Mouse (Mus musculus) hindbrain, postnatal 0 days (tissue): ENCODE measurements around the gene Usp18. TPM values are rescaled to one million over a fixed set of nuclear protein-coding genes. Genes with fewer than 3 reads are reported as not detected.

Source experiments
- ATAC-seq: fragments of 200-750 bp; cut with Nextera tagmentation; 2 replicates; pipeline ENCODE4 v1.8.0; 2017; ENCODE audit warnings: mild to moderate bottlenecking, moderate TSS enrichment, moderate library complexity
- DNase-seq: peaks from one replicate; pipeline ENCODE4 v3.0.0-alpha.2; 2015; ENCODE audit warnings: low spot score
- H3K27ac ChIP-seq: fragments of 300-500 bp; sonication (generic); 2 replicates; pipeline ENCODE4 v1.5.1; 2014; ENCODE audit warnings: mild to moderate bottlenecking
- H3K27me3 ChIP-seq: fragments of 300-500 bp; sonication (generic); 2 replicates; pipeline ENCODE4 v1.6.1; 2014; ENCODE audit warnings: low read length, mixed read lengths; ENCODE audit not compliant: insufficient read depth
- H3K36me3 ChIP-seq: fragments of 300-500 bp; sonication (generic); 2 replicates; pipeline ENCODE4 v1.6.1; 2014; ENCODE audit warnings: low read length, mixed read lengths; ENCODE audit not compliant: insufficient read depth
- H3K4me1 ChIP-seq: fragments of 300-500 bp; sonication (generic); 2 replicates; pipeline ENCODE4 v1.6.1; 2014; ENCODE audit warnings: antibody characterized with exemption, low read length, mixed read lengths; ENCODE audit not compliant: insufficient read depth
- H3K4me2 ChIP-seq: fragments of 300-500 bp; sonication (generic); 2 replicates; pipeline ENCODE4 v1.6.1; 2014; ENCODE audit warnings: low read depth, mild to moderate bottlenecking, low read length, moderate library complexity, mixed read lengths
- H3K4me3 ChIP-seq: fragments of 300-500 bp; sonication (generic); 2 replicates; pipeline ENCODE4 v1.5.1; 2014; ENCODE audit warnings: low read length
- H3K9ac ChIP-seq: fragments of 300-500 bp; sonication (generic); replicated peaks from 2 replicates; pipeline ENCODE4 v1.6.1; 2014; ENCODE audit warnings: mild to moderate bottlenecking, low read length, moderate library complexity, mixed read lengths
- H3K9me3 ChIP-seq: fragments of 300-500 bp; sonication (generic); 2 replicates; pipeline ENCODE4 v1.6.1; 2016; ENCODE audit warnings: low read length, mixed read lengths
- CTCF ChIP-seq: IDR thresholded peaks from 2 replicates; pipeline ENCODE4 v1.5.1; 2016; ENCODE audit warnings: antibody characterized with exemption, control low read depth, low read depth
- WGBS: fragments of 180-500 bp; shearing (Covaris S2); extraction: QIAGEN DNeasy Blood & Tissue Kit; methylation state at CpG from one replicate; pipeline ENCODE4 v1.1.7; 2014; 5-methylcytosine and 5-hydroxymethylcytosine counted together
- polyA plus RNA-seq: library from polyadenylated mRNA; unstranded; fragments of >200 nt; fragmentation: Nextera tagmentation; extraction: Ambion mirVana; gene quantifications from 2 replicates; pipeline ENCODE4 v1.2.1, GENCODE M21; 2015
- total RNA-seq: library from RNA; depleted of rRNA; stranded (reverse); fragments of >200 nt; gene quantifications from 2 replicates; pipeline ENCODE4 v1.2.3, GENCODE M21; 2014

Usp18 gene
- total and polyA plus RNA-seq, 2 experiments from 2014 or later = 2.7 to 3.2 TPM

- Histone ChIP-seq H3K4me2 (no peak overlapping the region), H3K36me3 (no peaks in the 10 kb centered on the region), H3K27ac (no peak overlapping the region), H3K4me3 (no peak overlapping the region), H3K27me3 (no peaks in the 10 kb centered on the region), H3K9me3 (no peaks in the 10 kb centered on the region), H3K4me1 (no peaks in the 10 kb centered on the region), H3K9ac (no peak overlapping the region)
- 94% methylated on average over 2 of the region's 2 CpGs for WGBS
- no peak for TF ChIP-seq CTCF
- no peak for ATAC-seq
- no peak for DNase-seq
Observed at GRCm38 (mm10) chr6:121236386-121236785, 9.3 kb upstream of the Usp18 start.

GRCm38 (mm10) chr6:121238209-121238608 is 7.5 kb upstream of the Usp18 start:
- ATAC-seq = no peak
- 92% methylated on average over 4 of the region's 4 CpGs for WGBS
- DNase-seq = no peak
- Histone ChIP-seq H3K4me3 (no peak overlapping the region), H3K9ac (no peak overlapping the region), H3K4me2 (no peak overlapping the region), H3K4me1 (no peaks in the 10 kb centered on the region), H3K9me3 (no peaks in the 10 kb centered on the region), H3K27ac (no peak overlapping the region), H3K27me3 (no peaks in the 10 kb centered on the region), H3K36me3 (no peaks in the 10 kb centered on the region)
- TF ChIP-seq CTCF = no peak

- H3K4me1 ChIP-seq = no peaks in the 10 kb centered on the region
Observed at GRCm38 (mm10) chr6:121241780-121242179, 3.9 kb upstream of the Usp18 start.

GRCm38 (mm10) chr6:121243161-121243560 is 2.5 kb upstream of the Usp18 start:
- no peak for TF ChIP-seq CTCF
- DNase-seq = no peak
- Histone ChIP-seq H3K27ac (no peak overlapping the region), H3K4me3 (no peak overlapping the region), H3K9me3 (no peaks in the 10 kb centered on the region), H3K27me3 (no peaks in the 10 kb centered on the region), H3K4me2 (no peak overlapping the region), H3K9ac (no peak overlapping the region), H3K36me3 (no peaks in the 10 kb centered on the region), H3K4me1 (no peaks in the 10 kb centered on the region)
- no peak for ATAC-seq
- 65% methylated on average over 10 of the region's 10 CpGs for WGBS

More at GRCm38 (mm10) chr6:121241780-121242179, 3.9 kb upstream of the Usp18 start:
- Histone ChIP-seq H3K4me3 (no peak overlapping the region), H3K4me2 (no peak overlapping the region), H3K36me3 (no peaks in the 10 kb centered on the region), H3K27ac (no peak overlapping the region), H3K9ac (no peak overlapping the region), H3K27me3 (no peaks in the 10 kb centered on the region), H3K9me3 (no peaks in the 10 kb centered on the region)
- no peak for TF ChIP-seq CTCF
- no peak for ATAC-seq
- 84% methylated on average over 2 of the region's 2 CpGs for WGBS
- no peak for DNase-seq

GRCm38 (mm10) chr6:121246037-121246361 is 293 bp downstream of the Usp18 start:
- H3K36me3 ChIP-seq = no peaks in the 10 kb centered on the region
- H3K9me3 ChIP-seq = no peaks in the 10 kb centered on the region
- H3K27me3 ChIP-seq = no peaks in the 10 kb centered on the region
- 10% methylated on average over 4 of the region's 4 CpGs for WGBS
- H3K27ac ChIP-seq = no peak overlapping the region
- peak overlapping the region; percentile 42 for H3K4me3 ChIP-seq
- no peak for TF ChIP-seq CTCF
- no peaks in the 10 kb centered on the region for H3K4me1 ChIP-seq
- H3K9ac ChIP-seq = peak overlapping the region; percentile 30; the same call in 1 of the 2 replicates
- DNase-seq (no peak), ATAC-seq (peak; percentile 27; the same call in 1 of the 2 replicates)
- H3K4me2 ChIP-seq = peak overlapping the region; percentile 72

- H3K27me3 ChIP-seq = no peaks in the 10 kb centered on the region
- no peak overlapping the region for H3K27ac ChIP-seq
- 57% methylated on average over 1 of the region's 1 CpGs for WGBS
- no peaks in the 10 kb centered on the region for H3K4me1 ChIP-seq
- H3K4me2 ChIP-seq = no peak overlapping the region
- H3K9ac ChIP-seq = no peak overlapping the region
- H3K4me3 ChIP-seq = no peak overlapping the region
- no peaks in the 10 kb centered on the region for H3K9me3 ChIP-seq
- ATAC-seq (no peak), DNase-seq (no peak)
- no peak for TF ChIP-seq CTCF
- H3K36me3 ChIP-seq = no peaks in the 10 kb centered on the region
Observed at GRCm38 (mm10) chr6:121250406-121250805, 4.7 kb downstream of the Usp18 start.

GRCm38 (mm10) chr6:121251256-121251655 is 5.5 kb downstream of the Usp18 start:
- H3K4me2 ChIP-seq = no peak overlapping the region
- no peak overlapping the region for H3K27ac ChIP-seq
- no peaks in the 10 kb centered on the region for H3K9me3 ChIP-seq
- H3K9ac ChIP-seq = no peak overlapping the region
- ATAC-seq = no peak
- no peaks in the 10 kb centered on the region for H3K36me3 ChIP-seq
- H3K4me1 ChIP-seq = no peaks in the 10 kb centered on the region
- H3K4me3 ChIP-seq = no peak overlapping the region
- no peaks in the 10 kb centered on the region for H3K27me3 ChIP-seq
- TF ChIP-seq CTCF = no peak
- WGBS = 73% methylated on average over 5 of the region's 5 CpGs
- no peak for DNase-seq
